Mouse (Mus musculus) hindbrain, embryonic 14.5 days (tissue): ENCODE results near the gene Mmab. TPM values are rescaled to one million over a fixed set of nuclear protein-coding genes. Genes with fewer than 3 reads are reported as not detected.
A peak's percentile ranks its signal among the peaks of the same experiment; 100 is the strongest.

ENCODE experiments used
- ATAC-seq: fragments of 200-750 bp; cut with Nextera tagmentation; 2 replicates; pipeline ENCODE4 v1.8.0; 2017; ENCODE audit warnings: moderate number of reproducible peaks, mild to moderate bottlenecking, moderate TSS enrichment, moderate library complexity; ENCODE audit not compliant: low FRiP score
- DNase-seq: peaks from one replicate; pipeline ENCODE4 v3.0.0-alpha.2; 2015; ENCODE audit warnings: low spot score
- H3K27ac ChIP-seq: fragments of 300-500 bp; sonication (generic); 2 replicates; pipeline ENCODE4 v1.5.1; 2014; ENCODE audit warnings: mild to moderate bottlenecking, moderate library complexity
- H3K27me3 ChIP-seq: fragments of 300-500 bp; sonication (generic); 2 replicates; pipeline ENCODE4 v1.6.1; 2014; ENCODE audit warnings: mild to moderate bottlenecking, low read length, mixed read lengths; ENCODE audit not compliant: control insufficient read depth, insufficient read depth
- H3K36me3 ChIP-seq: fragments of 300-500 bp; sonication (generic); replicated peaks from 2 replicates; pipeline ENCODE4 v1.6.1; 2014; ENCODE audit not compliant: control insufficient read depth, insufficient read depth
- H3K4me1 ChIP-seq: fragments of 300-500 bp; sonication (generic); replicated peaks from 2 replicates; pipeline ENCODE4 v1.6.1; 2014; ENCODE audit warnings: antibody characterized with exemption, low read length, mixed read lengths; ENCODE audit not compliant: control insufficient read depth, insufficient read depth
- H3K4me2 ChIP-seq: fragments of 300-500 bp; sonication (generic); replicated peaks from 2 replicates; pipeline ENCODE4 v1.6.1; 2014; ENCODE audit warnings: mild to moderate bottlenecking, moderate library complexity
- H3K4me3 ChIP-seq: fragments of 300-500 bp; sonication (generic); replicated peaks from 2 replicates; pipeline ENCODE4 v1.5.1; 2014; ENCODE audit warnings: mild to moderate bottlenecking, low read length
- H3K9ac ChIP-seq: fragments of 300-500 bp; sonication (generic); 2 replicates; pipeline ENCODE4 v1.6.1; 2014
- H3K9me3 ChIP-seq: fragments of 300-500 bp; sonication (generic); 2 replicates; pipeline ENCODE4 v1.6.1; 2016; ENCODE audit warnings: low read length; ENCODE audit not compliant: control insufficient read depth
- WGBS: fragments of 180-500 bp; shearing (Covaris S2); extraction: QIAGEN DNeasy Blood & Tissue Kit; methylation state at CpG from one replicate; pipeline ENCODE4 v1.1.7; 2014; 5-methylcytosine and 5-hydroxymethylcytosine counted together
- polyA plus RNA-seq: library from polyadenylated mRNA; unstranded; fragments of >200 nt; fragmentation: Nextera tagmentation; extraction: Ambion mirVana; gene quantifications from 2 replicates; pipeline ENCODE4 v1.2.1, GENCODE M21; 2014

The Mmab gene
- polyA plus RNA-seq, 1 experiment from 2014 or later = 30.7 TPM

- Histone ChIP-seq H3K27me3 (no peaks in the 10 kb centered on the region), H3K9ac (peak overlapping the region; percentile 44), H3K9me3 (no peaks in the 10 kb centered on the region), H3K27ac (peak overlapping the region; percentile 82), H3K4me1 (peaks cover 26% of the 10 kb centered on the region), H3K4me2 (peak overlapping the region; percentile 44), H3K4me3 (peak overlapping the region; percentile 20), H3K36me3 (no peaks in the 10 kb centered on the region)
- WGBS = 0% methylated on average over 11 of the region's 13 CpGs
- DNase-seq (peak; percentile 80), ATAC-seq (peak; percentile 79)
These were observed 23.6 kb upstream of the Mmab start for GRCm38 (mm10) chr5:114467430-114467829.

GRCm38 (mm10) chr5:114467019-114467418 lies 23.2 kb upstream of the Mmab start:
- peak overlapping the region; percentile 44; the same call in 1 of the 2 replicates for H3K9ac ChIP-seq
- ATAC-seq (peak; percentile 2; the same call in 1 of the 2 replicates), DNase-seq (peak; percentile 33)
- H3K27me3 ChIP-seq = no peaks in the 10 kb centered on the region
- 2% methylated on average over 11 of the region's 11 CpGs for WGBS
- no peaks in the 10 kb centered on the region for H3K36me3 ChIP-seq
- H3K4me3 ChIP-seq = peak overlapping the region; percentile 20
- H3K9me3 ChIP-seq = no peaks in the 10 kb centered on the region
- H3K4me1 ChIP-seq = peaks cover 26% of the 10 kb centered on the region
- H3K27ac ChIP-seq = peak overlapping the region; percentile 82
- peak overlapping the region; percentile 44 for H3K4me2 ChIP-seq

GRCm38 (mm10) chr5:114465641-114466040 lies 21.8 kb upstream of the Mmab start:
- no peaks in the 10 kb centered on the region for H3K9me3 ChIP-seq
- no peak overlapping the region for H3K4me3 ChIP-seq
- no peaks in the 10 kb centered on the region for H3K27me3 ChIP-seq
- ATAC-seq (no peak), DNase-seq (no peak)
- H3K27ac ChIP-seq = no peak overlapping the region
- H3K4me2 ChIP-seq = no peak overlapping the region
- no peak overlapping the region for H3K9ac ChIP-seq
- WGBS = 51% methylated on average over 7 of the region's 7 CpGs
- peaks cover 29% of the 10 kb centered on the region for H3K4me1 ChIP-seq
- no peaks in the 10 kb centered on the region for H3K36me3 ChIP-seq

GRCm38 (mm10) chr5:114464561-114464960 lies 20.7 kb upstream of the Mmab start:
- Histone ChIP-seq H3K36me3 (no peaks in the 10 kb centered on the region), H3K4me3 (no peak overlapping the region), H3K4me2 (no peak overlapping the region), H3K9ac (no peak overlapping the region), H3K27ac (no peak overlapping the region), H3K4me1 (peaks cover 29% of the 10 kb centered on the region), H3K9me3 (no peaks in the 10 kb centered on the region), H3K27me3 (no peaks in the 10 kb centered on the region)
- WGBS = 76% methylated on average over 2 of the region's 2 CpGs
- DNase-seq (no peak), ATAC-seq (no peak)

GRCm38 (mm10) chr5:114462067-114463040 lies 18.5 kb upstream of the Mmab start:
- no peak for ATAC-seq
- H3K27ac ChIP-seq = no peak overlapping the region
- 77% methylated on average over 24 of the region's 24 CpGs for WGBS

GRCm38 (mm10) chr5:114461238-114461637 lies 17.4 kb upstream of the Mmab start:
- Histone ChIP-seq H3K9me3 (no peaks in the 10 kb centered on the region), H3K4me1 (peaks cover 10% of the 10 kb centered on the region; the same call in 1 of the 2 replicates), H3K4me2 (no peak overlapping the region), H3K4me3 (no peak overlapping the region), H3K27me3 (no peaks in the 10 kb centered on the region), H3K9ac (no peak overlapping the region), H3K36me3 (no peaks in the 10 kb centered on the region), H3K27ac (no peak overlapping the region)
- ATAC-seq (no peak), DNase-seq (peak; percentile 75)
- 3% methylated on average over 7 of the region's 7 CpGs for WGBS

More at GRCm38 (mm10) chr5:114462067-114463040, 18.5 kb upstream of the Mmab start:
- no peak overlapping the region for H3K4me3 ChIP-seq
- H3K9me3 ChIP-seq = no peaks in the 10 kb centered on the region
- H3K4me2 ChIP-seq = no peak overlapping the region
- H3K4me1 ChIP-seq = peaks cover 21% of the 10 kb centered on the region
- DNase-seq = no peak
- no peak overlapping the region for H3K9ac ChIP-seq
- H3K36me3 ChIP-seq = no peaks in the 10 kb centered on the region
- H3K27me3 ChIP-seq = no peaks in the 10 kb centered on the region

GRCm38 (mm10) chr5:114456995-114457605 lies 13.2 kb upstream of the Mmab start:
- H3K27me3 ChIP-seq = no peaks in the 10 kb centered on the region
- H3K36me3 ChIP-seq = peaks cover 14% of the 10 kb centered on the region
- no peak overlapping the region for H3K27ac ChIP-seq
- H3K4me3 ChIP-seq = no peak overlapping the region
- WGBS = 82% methylated on average over 16 of the region's 16 CpGs
- 0 out of 2 replicates have a peak, but pooled peaks cover 3% of the 10 kb centered on the region for H3K4me1 ChIP-seq
- ATAC-seq (no peak), DNase-seq (no peak)
- H3K4me2 ChIP-seq = no peak overlapping the region
- H3K9ac ChIP-seq = no peak overlapping the region
- H3K9me3 ChIP-seq = no peaks in the 10 kb centered on the region

GRCm38 (mm10) chr5:114456287-114456686 lies 12.4 kb upstream of the Mmab start:
- Histone ChIP-seq H3K27ac (no peak overlapping the region), H3K4me3 (no peak overlapping the region), H3K9me3 (no peaks in the 10 kb centered on the region), H3K9ac (no peak overlapping the region), H3K27me3 (no peaks in the 10 kb centered on the region), H3K4me2 (no peak overlapping the region), H3K4me1 (0 out of 2 replicates have a peak, but pooled peaks cover 3% of the 10 kb centered on the region), H3K36me3 (peaks cover 23% of the 10 kb centered on the region)
- ATAC-seq = no peak
- WGBS = 73% methylated on average over 9 of the region's 9 CpGs
- no peak for DNase-seq

- no peak for DNase-seq
- peaks cover 9% of the 10 kb centered on the region for H3K4me1 ChIP-seq
- no peak overlapping the region for H3K4me2 ChIP-seq
- H3K9me3 ChIP-seq = no peaks in the 10 kb centered on the region
- ATAC-seq = no peak
- peaks cover 51% of the 10 kb centered on the region for H3K36me3 ChIP-seq
- H3K9ac ChIP-seq = no peak overlapping the region
- H3K4me3 ChIP-seq = no peak overlapping the region
- H3K27ac ChIP-seq = no peak overlapping the region
- H3K27me3 ChIP-seq = no peaks in the 10 kb centered on the region
- 93% methylated on average over 4 of the region's 4 CpGs for WGBS
These were observed 5.2 kb upstream of the Mmab start for GRCm38 (mm10) chr5:114449011-114449410.
